Mouse (Mus musculus) heart, embryonic 16.5 days (tissue): ENCODE data around the gene C77080. TPM values are rescaled to one million over a fixed set of nuclear protein-coding genes. Genes with fewer than 3 reads are reported as not detected.

Source experiments
- ATAC-seq: fragments of 200-750 bp; cut with Nextera tagmentation; replicated peaks from 2 replicates; pipeline ENCODE4 v1.8.0; 2017; ENCODE audit warnings: moderate number of reproducible peaks; ENCODE audit not compliant: insufficient read depth, low FRiP score; ENCODE audit errors: extremely low read depth
- H3K27ac ChIP-seq: fragments of 300-500 bp; sonication (generic); 2 replicates; pipeline ENCODE4 v1.5.1; 2014; ENCODE audit warnings: mild to moderate bottlenecking, low read length, control low read depth, moderate library complexity
- H3K27me3 ChIP-seq: fragments of 300-500 bp; sonication (generic); 2 replicates; pipeline ENCODE4 v1.6.1; 2014; ENCODE audit warnings: low read length, mixed read lengths; ENCODE audit not compliant: control insufficient read depth, insufficient read depth
- H3K36me3 ChIP-seq: fragments of 300-500 bp; sonication (generic); 2 replicates; pipeline ENCODE4 v1.6.1; 2014; ENCODE audit not compliant: control insufficient read depth, insufficient read depth
- H3K4me1 ChIP-seq: fragments of 300-500 bp; sonication (generic); 2 replicates; pipeline ENCODE4 v1.6.1; 2014; ENCODE audit warnings: low read length, mixed read lengths; ENCODE audit not compliant: control insufficient read depth, insufficient read depth
- H3K4me2 ChIP-seq: fragments of 300-500 bp; sonication (generic); 2 replicates; pipeline ENCODE4 v1.6.1; 2014; ENCODE audit warnings: low read depth, mild to moderate bottlenecking, control low read depth, low read length
- H3K4me3 ChIP-seq: fragments of 300-500 bp; sonication (generic); 2 replicates; pipeline ENCODE4 v1.5.1; 2014; ENCODE audit warnings: mild to moderate bottlenecking, control low read depth, low read length
- H3K9ac ChIP-seq: fragments of 300-500 bp; sonication (generic); 2 replicates; pipeline ENCODE4 v1.6.1; 2014; ENCODE audit warnings: low read length, control low read depth
- H3K9me3 ChIP-seq: fragments of 300-500 bp; sonication (generic); replicated peaks from 2 replicates; pipeline ENCODE4 v1.6.1; 2016; ENCODE audit warnings: low read length; ENCODE audit not compliant: control insufficient read depth
- WGBS: fragments of 180-500 bp; shearing (Covaris S2); extraction: QIAGEN DNeasy Blood & Tissue Kit; methylation state at CpG from one replicate; pipeline ENCODE4 v1.1.7; 2014; 5-methylcytosine and 5-hydroxymethylcytosine counted together
- polyA plus RNA-seq: library from polyadenylated mRNA; unstranded; fragments of >200 nt; fragmentation: Nextera tagmentation; extraction: Ambion mirVana; gene quantifications from 2 replicates; pipeline ENCODE4 v1.2.1, GENCODE M21; 2015

Gene C77080
- polyA plus RNA-seq, 1 experiment from 2014 or later, result 2.3 TPM

DNA sequence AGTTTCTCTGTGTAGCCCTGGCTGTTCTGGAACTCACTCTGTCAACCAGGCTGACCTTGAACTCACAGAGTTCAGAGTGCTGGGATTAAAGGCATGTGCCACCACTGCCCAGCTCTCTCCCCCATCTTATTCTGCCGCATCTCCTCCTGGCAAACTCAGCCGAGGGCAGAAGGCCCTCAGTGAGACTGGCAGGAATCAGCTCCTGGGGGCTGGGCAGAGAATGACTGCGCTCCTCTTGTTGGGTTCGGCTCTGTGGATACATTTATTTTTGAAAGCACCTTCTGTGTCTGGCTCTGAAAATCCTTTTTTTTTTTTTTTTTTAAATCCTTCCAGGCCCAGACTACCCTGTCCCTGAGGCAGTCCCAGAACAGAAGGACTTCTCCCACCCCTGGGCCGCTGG, 21.6 kb upstream of the C77080 start:
- Histone ChIP-seq H3K4me3 (no peak overlapping the region), H3K9ac (no peak overlapping the region), H3K27me3 (peaks cover 6% of the 10 kb centered on the region), H3K9me3 (no peaks in the 10 kb centered on the region), H3K4me1 (peaks cover 8% of the 10 kb centered on the region), H3K36me3 (no peaks in the 10 kb centered on the region), H3K27ac (no peak overlapping the region), H3K4me2 (no peak overlapping the region)
- no peak for ATAC-seq
- WGBS, result 79% methylated on average over 5 of the region's 5 CpGs

DNA sequence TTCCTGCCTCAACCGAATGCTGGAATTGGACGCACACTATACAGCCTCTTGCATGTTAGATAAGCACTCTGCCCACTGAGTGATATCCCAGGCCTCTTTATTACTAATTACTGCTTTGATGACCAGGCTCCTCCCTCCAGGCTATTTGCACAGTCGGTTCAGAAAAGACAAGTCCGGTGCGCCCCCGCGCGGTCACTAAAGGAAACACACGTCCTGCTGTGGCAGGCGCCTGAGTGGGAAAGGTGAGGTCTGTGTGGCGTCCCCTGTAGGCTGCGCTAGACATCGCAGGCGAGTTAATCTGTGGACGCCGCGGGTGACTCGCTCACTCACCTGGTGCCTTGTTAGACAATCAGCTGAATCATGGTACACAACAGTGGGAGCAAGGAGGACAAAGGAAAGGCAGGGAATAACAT, 15.3 kb upstream of the C77080 start:
- Histone ChIP-seq H3K27ac (no peak overlapping the region), H3K4me3 (no peak overlapping the region), H3K4me2 (no peak overlapping the region), H3K4me1 (0 out of 2 replicates have a peak, but pooled peaks cover 5% of the 10 kb centered on the region), H3K27me3 (no peaks in the 10 kb centered on the region), H3K9ac (0 out of 2 replicates have a peak overlapping the region, but pooled peaks have one; percentile 16), H3K9me3 (no peaks in the 10 kb centered on the region), H3K36me3 (no peaks in the 10 kb centered on the region)
- peak; percentile 63 for ATAC-seq
- WGBS, result 1% methylated on average over 18 of the region's 18 CpGs

DNA sequence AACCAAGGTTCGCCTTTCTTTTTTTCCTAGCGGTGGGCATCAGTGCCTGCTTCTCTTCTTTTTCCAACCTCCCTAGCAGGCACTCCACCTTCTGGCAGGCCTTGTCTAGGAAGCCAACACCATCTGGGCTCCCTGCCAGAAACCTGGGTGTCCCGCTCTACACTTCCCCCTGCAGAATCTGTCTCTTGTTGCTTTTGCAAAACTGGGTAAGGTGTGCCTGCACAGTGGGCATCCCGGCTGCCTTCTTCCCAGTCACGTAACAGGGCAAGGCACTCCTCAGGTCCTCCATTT, 11.5 kb upstream of the C77080 start:
- peak; percentile 57; the same call in 1 of the 2 replicates for ATAC-seq
- 24% methylated on average over 5 of the region's 5 CpGs for WGBS
- no peaks in the 10 kb centered on the region for H3K27me3 ChIP-seq

DNA sequence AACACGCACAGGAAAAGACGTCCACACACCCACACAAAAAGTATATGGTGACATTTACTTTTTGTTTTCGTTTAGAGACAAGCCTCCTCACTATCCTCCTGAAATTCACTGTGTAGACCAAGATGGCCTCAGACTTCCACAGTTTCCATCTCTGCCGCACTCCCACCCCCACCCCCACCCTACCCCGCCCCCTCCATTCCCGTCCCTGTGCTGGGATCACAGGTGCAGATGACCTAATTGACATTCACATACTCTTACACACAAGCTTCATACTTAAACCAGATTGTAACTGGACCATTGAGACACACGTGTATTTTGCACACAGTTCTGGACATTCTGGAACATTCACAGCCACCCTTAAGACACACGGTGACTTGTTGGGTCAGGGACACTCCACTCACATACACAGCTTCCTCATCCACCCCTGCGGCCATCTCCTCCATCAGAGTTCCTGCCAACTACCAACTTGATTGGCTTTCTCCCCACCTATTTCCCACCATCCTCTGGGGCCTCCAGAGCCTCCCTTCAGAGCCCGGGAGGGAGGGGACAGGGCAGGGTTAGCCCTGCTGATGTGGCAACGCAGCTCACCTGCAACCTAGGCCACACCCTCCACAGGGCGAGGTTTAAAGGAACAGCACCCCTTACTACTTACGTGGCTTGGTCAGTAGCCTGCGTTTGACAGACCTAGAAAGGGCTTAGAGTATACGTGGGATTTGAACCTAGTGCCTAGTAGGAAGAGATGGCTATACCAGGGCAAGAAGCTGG, 11.0 kb upstream of the C77080 start:
- 0 out of 2 replicates have a peak, but pooled peaks cover 5% of the 10 kb centered on the region for H3K4me1 ChIP-seq
- no peak overlapping the region for H3K4me3 ChIP-seq
- H3K9ac ChIP-seq, result no peak overlapping the region
- no peaks in the 10 kb centered on the region for H3K9me3 ChIP-seq
- 18% methylated on average over 15 of the region's 15 CpGs for WGBS
- no peaks in the 10 kb centered on the region for H3K36me3 ChIP-seq
- no peaks in the 10 kb centered on the region for H3K27me3 ChIP-seq
- H3K27ac ChIP-seq, result no peak overlapping the region
- no peak for ATAC-seq
- H3K4me2 ChIP-seq, result peak overlapping the region; percentile 33

More for the DNA sequence above, 11.5 kb upstream of the C77080 start:
- Histone ChIP-seq H3K9ac (no peak overlapping the region), H3K27ac (no peak overlapping the region), H3K4me2 (peak overlapping the region; percentile 33), H3K4me3 (no peak overlapping the region), H3K9me3 (no peaks in the 10 kb centered on the region), H3K36me3 (no peaks in the 10 kb centered on the region), H3K4me1 (0 out of 2 replicates have a peak, but pooled peaks cover 5% of the 10 kb centered on the region)

DNA sequence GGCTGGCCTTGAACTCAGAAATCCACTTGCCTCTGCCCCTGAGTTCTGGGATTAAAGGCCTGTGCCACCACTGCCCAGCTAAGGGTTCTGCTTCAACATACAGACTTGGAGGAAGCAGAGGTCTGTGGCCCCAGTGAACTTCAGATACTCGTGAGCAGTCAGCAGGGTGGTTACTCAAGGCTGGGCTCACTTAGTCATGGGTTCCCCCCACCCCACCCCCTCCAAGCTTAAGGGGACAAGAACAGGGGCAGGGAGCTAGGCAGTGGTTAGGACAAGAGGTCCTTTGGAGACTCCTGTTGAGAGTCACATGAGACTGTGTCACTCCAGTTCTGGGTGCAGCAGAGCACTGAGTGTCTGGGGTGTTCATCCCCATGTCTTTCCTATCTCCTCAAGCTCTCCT, 7.5 kb upstream of the C77080 start:
- Histone ChIP-seq H3K4me1 (peaks cover 6% of the 10 kb centered on the region), H3K9me3 (no peaks in the 10 kb centered on the region), H3K9ac (no peak overlapping the region), H3K27me3 (no peaks in the 10 kb centered on the region), H3K36me3 (no peaks in the 10 kb centered on the region), H3K27ac (no peak overlapping the region), H3K4me2 (no peak overlapping the region), H3K4me3 (no peak overlapping the region)
- WGBS, result 52% methylated on average over 1 of the region's 1 CpGs
- no peak for ATAC-seq

DNA sequence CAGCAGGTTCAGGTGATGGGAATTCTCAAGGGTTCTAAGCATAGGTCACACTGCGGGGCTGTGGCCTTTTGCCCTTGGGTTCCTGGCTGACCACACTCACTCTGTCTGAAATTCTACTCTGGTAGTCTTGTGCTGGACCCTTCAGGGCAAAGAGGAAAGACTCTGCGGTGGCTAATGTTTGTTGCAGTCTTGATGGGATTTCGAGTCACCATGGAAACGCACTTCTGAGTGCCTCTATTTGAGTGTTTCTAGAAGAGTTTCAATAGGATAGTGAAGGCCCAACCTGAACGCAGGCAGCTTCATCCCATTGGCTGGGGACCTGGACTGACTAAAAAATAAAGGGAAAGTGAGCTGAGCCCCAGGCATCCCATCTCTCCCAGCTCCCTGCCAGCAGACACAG, 5.6 kb upstream of the C77080 start:
- H3K9ac ChIP-seq, result no peak overlapping the region
- no peaks in the 10 kb centered on the region for H3K36me3 ChIP-seq
- H3K9me3 ChIP-seq, result no peaks in the 10 kb centered on the region
- no peak overlapping the region for H3K4me2 ChIP-seq
- no peak overlapping the region for H3K27ac ChIP-seq
- H3K4me3 ChIP-seq, result no peak overlapping the region
- WGBS, result 87% methylated on average over 5 of the region's 5 CpGs
- peaks cover 9% of the 10 kb centered on the region for H3K4me1 ChIP-seq
- no peak for ATAC-seq
- H3K27me3 ChIP-seq, result 0 out of 2 replicates have a peak, but pooled peaks cover 2% of the 10 kb centered on the region

DNA sequence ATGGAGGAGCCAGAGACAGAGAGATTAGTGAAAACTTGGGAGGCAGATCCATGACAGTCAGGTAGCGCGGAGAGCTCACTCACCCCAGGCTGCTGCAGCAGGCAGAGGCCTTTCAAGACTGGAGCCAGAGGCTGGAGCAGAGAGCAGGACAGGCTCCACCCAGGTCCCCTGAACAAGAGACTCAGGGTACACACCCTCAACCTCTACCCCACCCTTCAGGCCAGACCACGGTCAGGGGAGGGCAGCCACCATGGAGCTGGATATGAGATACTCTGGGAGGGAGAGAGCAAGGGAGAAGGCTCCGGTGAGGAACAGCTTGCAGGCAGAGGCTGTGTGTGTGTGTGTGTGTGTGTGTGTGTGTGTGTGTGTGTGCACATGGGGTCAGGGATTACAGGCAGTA, 5.0 kb upstream of the C77080 start:
- Histone ChIP-seq H3K4me3 (no peak overlapping the region), H3K27me3 (0 out of 2 replicates have a peak, but pooled peaks cover 2% of the 10 kb centered on the region), H3K36me3 (no peaks in the 10 kb centered on the region), H3K9ac (no peak overlapping the region), H3K9me3 (no peaks in the 10 kb centered on the region), H3K4me2 (no peak overlapping the region), H3K27ac (no peak overlapping the region), H3K4me1 (peaks cover 9% of the 10 kb centered on the region)
- ATAC-seq, result no peak
- 75% methylated on average over 4 of the region's 4 CpGs for WGBS

DNA sequence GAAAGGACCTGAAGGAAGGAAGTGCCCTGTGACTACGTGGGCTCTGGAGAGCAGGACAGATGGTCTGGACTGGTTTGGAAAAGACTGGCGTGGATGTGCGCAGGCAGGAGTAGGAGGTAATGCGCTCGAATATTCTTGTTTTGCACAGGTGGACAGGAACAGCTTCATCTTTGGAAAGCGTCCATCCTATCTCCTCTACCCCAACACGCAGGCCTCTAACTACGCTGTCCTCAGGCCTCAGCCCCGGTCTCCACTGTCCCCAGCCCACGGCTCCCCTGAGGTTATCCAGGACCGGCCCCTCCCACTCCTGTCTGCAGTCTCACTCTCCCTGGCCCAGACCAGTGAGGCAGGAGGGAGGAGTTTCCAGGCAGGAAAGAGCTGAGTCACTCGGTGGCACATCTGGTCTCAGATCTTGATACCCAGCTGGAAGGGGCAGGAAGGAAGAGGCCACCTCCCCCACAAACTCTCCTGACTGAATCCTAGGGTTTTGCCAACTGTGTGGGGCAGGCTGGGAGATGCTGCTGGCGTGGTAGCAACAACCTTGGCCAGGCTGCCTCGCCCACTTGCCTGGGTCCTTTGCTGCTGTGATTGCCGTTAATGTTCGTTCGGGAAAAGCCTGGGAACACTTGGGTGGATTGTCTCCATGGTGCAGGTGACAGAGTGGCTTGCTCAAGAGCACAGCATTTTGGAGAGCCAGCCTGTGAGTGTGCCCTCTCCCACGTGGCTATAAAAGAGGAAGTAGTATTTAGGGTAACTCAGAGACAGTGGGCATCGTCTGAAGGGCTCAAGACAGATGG, 2.2 kb upstream of the C77080 start:
- Histone ChIP-seq H3K4me2 (no peak overlapping the region), H3K27me3 (peaks cover 2% of the 10 kb centered on the region), H3K9me3 (no peaks in the 10 kb centered on the region), H3K27ac (peak overlapping the region; percentile 40; the same call in 1 of the 2 replicates), H3K36me3 (no peaks in the 10 kb centered on the region), H3K9ac (peak overlapping the region; percentile 19; the same call in 1 of the 2 replicates), H3K4me1 (peaks cover 15% of the 10 kb centered on the region), H3K4me3 (no peak overlapping the region)
- peak; percentile 81 for ATAC-seq
- 21% methylated on average over 19 of the region's 19 CpGs for WGBS

DNA sequence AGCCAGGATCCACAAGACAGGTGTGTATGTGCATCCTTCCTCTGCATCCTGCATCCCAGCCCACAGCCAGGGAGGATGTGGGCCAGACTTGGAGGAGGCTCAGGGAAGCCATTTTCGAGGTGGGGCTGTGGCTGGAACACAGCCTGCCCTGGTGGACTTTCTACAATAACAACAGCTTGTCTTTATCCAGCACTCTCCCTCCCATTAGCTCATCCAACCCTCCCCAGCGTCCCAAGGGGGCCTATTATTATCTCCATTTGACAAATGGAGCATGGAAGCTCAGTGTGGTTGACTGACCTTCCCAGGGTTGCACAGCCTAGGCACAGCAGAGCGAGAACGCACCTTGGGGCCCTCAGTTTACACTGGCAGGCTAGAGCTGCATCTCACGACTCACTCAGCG, 526 bp downstream of the C77080 start:
- no peak for ATAC-seq
- Histone ChIP-seq H3K4me1 (peaks cover 26% of the 10 kb centered on the region), H3K27me3 (peaks cover 2% of the 10 kb centered on the region), H3K9me3 (no peaks in the 10 kb centered on the region), H3K9ac (no peak overlapping the region), H3K4me2 (no peak overlapping the region), H3K27ac (peak overlapping the region; percentile 20; the same call in 1 of the 2 replicates), H3K4me3 (no peak overlapping the region), H3K36me3 (no peaks in the 10 kb centered on the region)
- WGBS, result 23% methylated on average over 6 of the region's 6 CpGs
